Mouse (Mus musculus): ENCODE measurements around the gene Uox. TPM values are rescaled to one million over a fixed set of nuclear protein-coding genes. Genes with fewer than 3 reads are reported as not detected.
A peak's percentile ranks its signal among the peaks of the same experiment; 100 is the strongest.

Uox gene
- polyA plus RNA-seq, 1 experiment from 2014 or later = not detected

DNA sequence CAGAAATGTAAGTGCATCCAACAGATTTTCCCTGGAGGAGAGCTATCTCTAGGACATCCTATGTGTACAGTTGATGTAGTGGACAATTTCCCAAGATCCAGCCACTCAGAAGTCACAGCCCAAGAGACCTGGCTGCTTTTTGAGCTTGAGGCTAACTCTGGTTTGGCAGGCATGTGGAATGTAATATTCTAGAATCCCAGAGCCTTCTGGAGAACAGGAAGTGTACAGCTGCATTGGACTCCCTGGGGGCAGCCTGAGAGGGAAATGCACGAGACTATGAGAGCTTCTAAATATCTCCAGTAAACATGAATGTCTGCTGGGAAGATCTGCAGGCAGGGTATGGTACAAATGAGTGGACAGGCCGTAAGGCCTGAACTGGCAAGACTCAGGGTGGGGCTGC, 100.9 kb downstream of the Uox start:
- H3K9ac ChIP-seq (replicated peaks; ENCODE audit: low read depth, low read length) = no peak overlapping the region
- H3K4me2 ChIP-seq (replicated peaks; ENCODE audit: low read depth, low read length) = no peak overlapping the region
- H3K9me3 ChIP-seq (ENCODE audit: control insufficient read depth, low read depth, low read length) = no peaks in the 10 kb centered on the region
- WGBS = 68% methylated on average over 2 of the region's 2 CpGs
- H3K4me3 ChIP-seq (ENCODE audit: low read depth, low read length) = no peak overlapping the region
- no peaks in the 10 kb centered on the region for H3K27me3 ChIP-seq (ENCODE audit: control insufficient read depth, insufficient read depth, low read length)
- H3K27ac ChIP-seq (ENCODE audit: low read length) = no peak overlapping the region
- H3K36me3 ChIP-seq (ENCODE audit: control insufficient read depth, insufficient read depth, low read length) = no peaks in the 10 kb centered on the region
- H3K4me1 ChIP-seq (ENCODE audit: control insufficient read depth, insufficient read depth, low read length) = no peaks in the 10 kb centered on the region
- ATAC-seq (ENCODE audit: insufficient number of reproducible peaks, insufficient read depth, low FRiP score, low read depth) = no peak

- no peak overlapping the region for H3K4me2 ChIP-seq (replicated peaks; ENCODE audit: low read depth, low read length)
- WGBS = 84% methylated on average over 1 of the region's 1 CpGs
- H3K27ac ChIP-seq (ENCODE audit: low read length) = no peak overlapping the region
- no peak overlapping the region for H3K4me3 ChIP-seq (ENCODE audit: low read depth, low read length)
- ATAC-seq (ENCODE audit: insufficient number of reproducible peaks, insufficient read depth, low FRiP score, low read depth) = no peak
- no peaks in the 10 kb centered on the region for H3K4me1 ChIP-seq (ENCODE audit: control insufficient read depth, insufficient read depth, low read length)
- no peaks in the 10 kb centered on the region for H3K27me3 ChIP-seq (ENCODE audit: control insufficient read depth, insufficient read depth, low read length)
- no peak overlapping the region for H3K9ac ChIP-seq (replicated peaks; ENCODE audit: low read depth, low read length)
- H3K9me3 ChIP-seq (ENCODE audit: control insufficient read depth, low read depth, low read length) = no peaks in the 10 kb centered on the region
- H3K36me3 ChIP-seq (ENCODE audit: control insufficient read depth, insufficient read depth, low read length) = no peaks in the 10 kb centered on the region
These were observed 104.9 kb downstream of the Uox start for GRCm38 (mm10) chr3:146675101-146675500.

DNA sequence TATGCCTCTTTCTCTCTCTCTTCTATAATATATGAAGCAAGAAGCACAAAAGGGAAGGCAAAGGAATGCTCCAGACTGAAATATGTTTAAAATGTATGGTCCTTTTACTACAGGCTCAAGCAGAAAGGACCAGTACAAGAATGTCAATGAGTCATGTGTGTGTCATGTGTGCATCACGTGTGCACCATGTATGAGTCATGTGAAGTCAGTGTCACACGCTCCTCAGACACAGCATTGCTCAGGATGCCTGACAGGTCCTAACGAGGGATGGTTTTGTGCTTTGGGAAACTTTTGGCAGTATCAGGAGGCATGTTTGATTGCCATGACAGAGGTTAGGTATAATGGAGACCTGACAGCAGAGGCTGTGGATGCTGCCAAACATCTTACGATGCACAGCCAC, 106.0 kb downstream of the Uox start:
- Histone ChIP-seq H3K4me3 (ENCODE audit: low read depth, low read length) (no peak overlapping the region), H3K9me3 (ENCODE audit: control insufficient read depth, low read depth, low read length) (no peaks in the 10 kb centered on the region), H3K4me2 (replicated peaks; ENCODE audit: low read depth, low read length) (no peak overlapping the region), H3K9ac (replicated peaks; ENCODE audit: low read depth, low read length) (no peak overlapping the region), H3K36me3 (ENCODE audit: control insufficient read depth, insufficient read depth, low read length) (no peaks in the 10 kb centered on the region), H3K4me1 (ENCODE audit: control insufficient read depth, insufficient read depth, low read length) (no peaks in the 10 kb centered on the region), H3K27ac (ENCODE audit: low read length) (no peak overlapping the region), H3K27me3 (ENCODE audit: control insufficient read depth, insufficient read depth, low read length) (no peaks in the 10 kb centered on the region)
- no peak for ATAC-seq (ENCODE audit: insufficient number of reproducible peaks, insufficient read depth, low FRiP score, low read depth)
- 92% methylated on average over 4 of the region's 4 CpGs for WGBS

- no peaks in the 10 kb centered on the region for H3K36me3 ChIP-seq (ENCODE audit: control insufficient read depth, insufficient read depth, low read length)
- peaks cover 4% of the 10 kb centered on the region; the same call in 1 of the 2 replicates for H3K4me1 ChIP-seq (ENCODE audit: control insufficient read depth, insufficient read depth, low read length)
- no peaks in the 10 kb centered on the region for H3K27me3 ChIP-seq (ENCODE audit: control insufficient read depth, insufficient read depth, low read length)
- WGBS = 91% methylated on average over 16 of the region's 16 CpGs
- no peak overlapping the region for H3K4me3 ChIP-seq (ENCODE audit: low read depth, low read length)
- H3K27ac ChIP-seq (ENCODE audit: low read length) = no peak overlapping the region
- H3K9ac ChIP-seq (replicated peaks; ENCODE audit: low read depth, low read length) = no peak overlapping the region
- no peak for ATAC-seq (ENCODE audit: insufficient number of reproducible peaks, insufficient read depth, low FRiP score, low read depth)
- no peaks in the 10 kb centered on the region for H3K9me3 ChIP-seq (ENCODE audit: control insufficient read depth, low read depth, low read length)
- H3K4me2 ChIP-seq (replicated peaks; ENCODE audit: low read depth, low read length) = no peak overlapping the region
These were observed 109.4 kb downstream of the Uox start for GRCm38 (mm10) chr3:146679646-146680045.

- no peak for ATAC-seq (ENCODE audit: insufficient number of reproducible peaks, insufficient read depth, low FRiP score, low read depth)
- H3K4me2 ChIP-seq (replicated peaks; ENCODE audit: low read depth, low read length) = no peak overlapping the region
- 94% methylated on average over 13 of the region's 13 CpGs for WGBS
These were observed 110.4 kb downstream of the Uox start for GRCm38 (mm10) chr3:146680625-146681024.

DNA sequence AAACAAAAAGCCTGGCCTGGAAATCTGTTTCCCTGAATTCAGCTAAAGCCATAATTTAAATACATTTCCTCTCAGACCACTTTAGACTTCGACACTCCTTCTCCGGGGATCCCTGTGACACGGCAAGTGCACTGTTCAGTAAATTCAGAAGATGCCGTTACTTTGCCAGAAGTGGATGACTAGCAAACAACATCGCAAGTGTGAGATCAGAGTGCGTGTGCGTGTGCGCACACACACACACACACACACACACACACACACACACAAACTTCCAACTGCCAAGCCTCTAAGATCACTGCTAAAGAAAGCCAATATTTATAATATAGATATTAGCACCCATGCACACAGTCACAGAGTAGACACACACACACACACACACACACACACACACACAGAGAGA, 111.5 kb downstream of the Uox start:
- Histone ChIP-seq H3K4me1 (ENCODE audit: control insufficient read depth, insufficient read depth, low read length) (peaks cover 4% of the 10 kb centered on the region; the same call in 1 of the 2 replicates), H3K36me3 (ENCODE audit: control insufficient read depth, insufficient read depth, low read length) (no peaks in the 10 kb centered on the region), H3K9ac (replicated peaks; ENCODE audit: low read depth, low read length) (no peak overlapping the region), H3K27me3 (ENCODE audit: control insufficient read depth, insufficient read depth, low read length) (no peaks in the 10 kb centered on the region), H3K4me3 (ENCODE audit: low read depth, low read length) (no peak overlapping the region), H3K4me2 (replicated peaks; ENCODE audit: low read depth, low read length) (peak overlapping the region; percentile 43), H3K27ac (ENCODE audit: low read length) (no peak overlapping the region), H3K9me3 (ENCODE audit: control insufficient read depth, low read depth, low read length) (no peaks in the 10 kb centered on the region)
- no peak for ATAC-seq (ENCODE audit: insufficient number of reproducible peaks, insufficient read depth, low FRiP score, low read depth)
- WGBS = 65% methylated on average over 8 of the region's 8 CpGs

More at GRCm38 (mm10) chr3:146680625-146681024, 110.4 kb downstream of the Uox start:
- H3K27me3 ChIP-seq (ENCODE audit: control insufficient read depth, insufficient read depth, low read length) = no peaks in the 10 kb centered on the region
- no peaks in the 10 kb centered on the region for H3K36me3 ChIP-seq (ENCODE audit: control insufficient read depth, insufficient read depth, low read length)
- H3K9me3 ChIP-seq (ENCODE audit: control insufficient read depth, low read depth, low read length) = no peaks in the 10 kb centered on the region
- H3K4me3 ChIP-seq (ENCODE audit: low read depth, low read length) = no peak overlapping the region
- peaks cover 4% of the 10 kb centered on the region; the same call in 1 of the 2 replicates for H3K4me1 ChIP-seq (ENCODE audit: control insufficient read depth, insufficient read depth, low read length)
- no peak overlapping the region for H3K9ac ChIP-seq (replicated peaks; ENCODE audit: low read depth, low read length)
- no peak overlapping the region for H3K27ac ChIP-seq (ENCODE audit: low read length)

Other genes with a start within 250 kb of the Uox start
- gene Ssx2ip, start 165.8 kb upstream of the Uox start, polyA plus RNA-seq (2014; fragmentation: Nextera tagmentation; extraction: Ambion mirVana) = 24.0 and 28.2 TPM in 2 replicates
- 12.4 and 14.6 TPM in 2 replicates for gene Ctbs, start 120.6 kb upstream of the Uox start, polyA plus RNA-seq (2014; fragmentation: Nextera tagmentation; extraction: Ambion mirVana)
- 6.3 and 8.0 TPM in 2 replicates for gene Spata1, start 70.7 kb upstream of the Uox start, polyA plus RNA-seq (2014; fragmentation: Nextera tagmentation; extraction: Ambion mirVana)
- 946 and 996 TPM in 2 replicates for gene Gng5, start 70.6 kb upstream of the Uox start, polyA plus RNA-seq (2014; fragmentation: Nextera tagmentation; extraction: Ambion mirVana)
- 48.0 and 48.1 TPM in 2 replicates for gene Rpf1, start 49.0 kb upstream of the Uox start, polyA plus RNA-seq (2014; fragmentation: Nextera tagmentation; extraction: Ambion mirVana)
- not detected in 2 replicates for gene Dnase2b, start 45.2 kb downstream of the Uox start, polyA plus RNA-seq (2014; fragmentation: Nextera tagmentation; extraction: Ambion mirVana)
- not detected in 2 replicates for gene 4930503B20Rik, start 80.9 kb downstream of the Uox start, polyA plus RNA-seq (2014; fragmentation: Nextera tagmentation; extraction: Ambion mirVana)
- gene Samd13, start 115.2 kb downstream of the Uox start, polyA plus RNA-seq (2014; fragmentation: Nextera tagmentation; extraction: Ambion mirVana) = 0.46 and 1.00 TPM in 2 replicates
- gene Prkacb, start 242.6 kb downstream of the Uox start, polyA plus RNA-seq (2014; fragmentation: Nextera tagmentation; extraction: Ambion mirVana) = 68.4 and 69.2 TPM in 2 replicates

All from stomach, embryonic 14.5 days (tissue).